Mouse (Mus musculus): Measurements from ENCODE around the gene Slc25a18.

GRCm38 (mm10) chr6:120761151-120761550 is 12.2 kb upstream of the Slc25a18 start:
- TF ChIP-seq CTCF (IDR thresholded peaks at IDR 0.05; ENCODE audit: low read depth, low read length) (no peak), POLR2A (IDR thresholded peaks at IDR 0.05; ENCODE audit: borderline replicate concordance, low read depth, low read length) (no peak)

Data from bone marrow macrophage, adult 2 months (primary cell).